Mouse (Mus musculus): ENCODE measurements at regions not wholly inside any gene's neighbourhood (a gene's known extent, or its start where the extent isn't known, plus 50 kb on each side); places are given as distances from the start of the nearest gene placed in this dataset.
A peak's percentile ranks its signal among the peaks of the same experiment; 100 is the strongest.

GRCm38 (mm10) chr16:30005124-30005523, 59.1 kb upstream of the Hes1 start:
- 75% methylated on average over 3 of the region's 3 CpGs for WGBS
- H3K9ac ChIP-seq (replicated peaks; ENCODE audit: low read length, poor library complexity, severe bottlenecking) = no peak overlapping the region
- no peak for DNase-seq (ENCODE audit: low spot score)
- H3K4me3 ChIP-seq (ENCODE audit: low read depth, low read length) = no peak overlapping the region
- peaks cover 3% of the 10 kb centered on the region; the same call in 1 of the 2 replicates for H3K4me1 ChIP-seq (ENCODE audit: insufficient read depth, low read length)
- no peak overlapping the region for H3K4me2 ChIP-seq (ENCODE audit: low read depth, low read length, poor library complexity, severe bottlenecking)
- no peak for ATAC-seq (ENCODE audit: low FRiP score)
- no peak overlapping the region for H3K27ac ChIP-seq (ENCODE audit: low read depth, low read length)
- H3K36me3 ChIP-seq (ENCODE audit: insufficient read depth, low read length) = no peaks in the 10 kb centered on the region
- H3K27me3 ChIP-seq (ENCODE audit: insufficient read depth, low read length) = no peaks in the 10 kb centered on the region
- no peaks in the 10 kb centered on the region for H3K9me3 ChIP-seq (ENCODE audit: low read length)
- no peak for TF ChIP-seq CTCF (IDR thresholded peaks at IDR 0.05)

GRCm38 (mm10) chr16:30006826-30007225, 57.4 kb upstream of the Hes1 start:
- TF ChIP-seq CTCF (IDR thresholded peaks at IDR 0.05) = no peak
- Histone ChIP-seq H3K4me3 (ENCODE audit: low read depth, low read length) (no peak overlapping the region), H3K27me3 (ENCODE audit: insufficient read depth, low read length) (peaks cover 3% of the 10 kb centered on the region; the same call in 1 of the 2 replicates), H3K9me3 (ENCODE audit: low read length) (no peaks in the 10 kb centered on the region), H3K36me3 (ENCODE audit: insufficient read depth, low read length) (no peaks in the 10 kb centered on the region), H3K27ac (ENCODE audit: low read depth, low read length) (no peak overlapping the region), H3K4me1 (ENCODE audit: insufficient read depth, low read length) (peaks cover 3% of the 10 kb centered on the region; the same call in 1 of the 2 replicates), H3K9ac (replicated peaks; ENCODE audit: low read length, poor library complexity, severe bottlenecking) (no peak overlapping the region), H3K4me2 (ENCODE audit: low read depth, low read length, poor library complexity, severe bottlenecking) (no peak overlapping the region)
- DNase-seq (ENCODE audit: low spot score) (no peak), ATAC-seq (ENCODE audit: low FRiP score) (no peak)
- WGBS = 65% methylated on average over 4 of the region's 4 CpGs

GRCm38 (mm10) chr16:30008451-30009357, 55.5 kb upstream of the Hes1 start:
- H3K27ac ChIP-seq (ENCODE audit: low read depth, low read length) = no peak overlapping the region; the same call in 1 of the 2 replicates
- peak; percentile 91 for ATAC-seq (ENCODE audit: low FRiP score)
- peak overlapping the region; percentile 70 for H3K9ac ChIP-seq (replicated peaks; ENCODE audit: low read length, poor library complexity, severe bottlenecking)
- peak; percentile 86 for DNase-seq (ENCODE audit: low spot score)
- 2% methylated on average over 53 of the region's 62 CpGs for WGBS
- peaks cover 3% of the 10 kb centered on the region; the same call in 1 of the 2 replicates for H3K4me1 ChIP-seq (ENCODE audit: insufficient read depth, low read length)
- H3K9me3 ChIP-seq (ENCODE audit: low read length) = no peaks in the 10 kb centered on the region
- TF ChIP-seq CTCF (IDR thresholded peaks at IDR 0.05) = peak; percentile 52
- H3K4me2 ChIP-seq (ENCODE audit: low read depth, low read length, poor library complexity, severe bottlenecking) = peak overlapping the region; percentile 88
- peaks cover 5% of the 10 kb centered on the region; the same call in 1 of the 2 replicates for H3K27me3 ChIP-seq (ENCODE audit: insufficient read depth, low read length)
- no peaks in the 10 kb centered on the region for H3K36me3 ChIP-seq (ENCODE audit: insufficient read depth, low read length)
- H3K4me3 ChIP-seq (ENCODE audit: low read depth, low read length) = peak overlapping the region; percentile 52

- Histone ChIP-seq H3K9ac (replicated peaks; ENCODE audit: low read length, poor library complexity, severe bottlenecking) (peak overlapping the region; percentile 70), H3K4me2 (ENCODE audit: low read depth, low read length, poor library complexity, severe bottlenecking) (peak overlapping the region; percentile 88), H3K27me3 (ENCODE audit: insufficient read depth, low read length) (peaks cover 5% of the 10 kb centered on the region; the same call in 1 of the 2 replicates), H3K36me3 (ENCODE audit: insufficient read depth, low read length) (no peaks in the 10 kb centered on the region), H3K4me1 (ENCODE audit: insufficient read depth, low read length) (peaks cover 3% of the 10 kb centered on the region; the same call in 1 of the 2 replicates), H3K4me3 (ENCODE audit: low read depth, low read length) (peak overlapping the region; percentile 52), H3K9me3 (ENCODE audit: low read length) (no peaks in the 10 kb centered on the region), H3K27ac (ENCODE audit: low read depth, low read length) (no peak overlapping the region)
- no peak for TF ChIP-seq CTCF (IDR thresholded peaks at IDR 0.05)
- DNase-seq (ENCODE audit: low spot score) (no peak), ATAC-seq (ENCODE audit: low FRiP score) (no peak)
- WGBS = 20% methylated on average over 17 of the region's 17 CpGs
These were observed 54.5 kb upstream of the Hes1 start for GRCm38 (mm10) chr16:30009521-30010186.

- no peak overlapping the region for H3K9ac ChIP-seq (replicated peaks; ENCODE audit: low read length, poor library complexity, severe bottlenecking)
- no peak overlapping the region for H3K4me3 ChIP-seq (ENCODE audit: low read depth, low read length)
- peaks cover 3% of the 10 kb centered on the region; the same call in 1 of the 2 replicates for H3K4me1 ChIP-seq (ENCODE audit: insufficient read depth, low read length)
- no peak overlapping the region for H3K27ac ChIP-seq (ENCODE audit: low read depth, low read length)
- ATAC-seq (ENCODE audit: low FRiP score) = no peak
- H3K27me3 ChIP-seq (ENCODE audit: insufficient read depth, low read length) = peaks cover 8% of the 10 kb centered on the region
- no peaks in the 10 kb centered on the region for H3K36me3 ChIP-seq (ENCODE audit: insufficient read depth, low read length)
- H3K9me3 ChIP-seq (ENCODE audit: low read length) = no peaks in the 10 kb centered on the region
- no peak for DNase-seq (ENCODE audit: low spot score)
- no peak for TF ChIP-seq CTCF (IDR thresholded peaks at IDR 0.05)
- 44% methylated on average over 2 of the region's 2 CpGs for WGBS
- no peak overlapping the region for H3K4me2 ChIP-seq (ENCODE audit: low read depth, low read length, poor library complexity, severe bottlenecking)
These were observed 51.1 kb upstream of the Hes1 start for GRCm38 (mm10) chr16:30013123-30013522.

Measured in midbrain, postnatal 0 days (tissue).